9 mouse cellular contexts compared by ENCODE assay signal in the genomic region with DNA sequence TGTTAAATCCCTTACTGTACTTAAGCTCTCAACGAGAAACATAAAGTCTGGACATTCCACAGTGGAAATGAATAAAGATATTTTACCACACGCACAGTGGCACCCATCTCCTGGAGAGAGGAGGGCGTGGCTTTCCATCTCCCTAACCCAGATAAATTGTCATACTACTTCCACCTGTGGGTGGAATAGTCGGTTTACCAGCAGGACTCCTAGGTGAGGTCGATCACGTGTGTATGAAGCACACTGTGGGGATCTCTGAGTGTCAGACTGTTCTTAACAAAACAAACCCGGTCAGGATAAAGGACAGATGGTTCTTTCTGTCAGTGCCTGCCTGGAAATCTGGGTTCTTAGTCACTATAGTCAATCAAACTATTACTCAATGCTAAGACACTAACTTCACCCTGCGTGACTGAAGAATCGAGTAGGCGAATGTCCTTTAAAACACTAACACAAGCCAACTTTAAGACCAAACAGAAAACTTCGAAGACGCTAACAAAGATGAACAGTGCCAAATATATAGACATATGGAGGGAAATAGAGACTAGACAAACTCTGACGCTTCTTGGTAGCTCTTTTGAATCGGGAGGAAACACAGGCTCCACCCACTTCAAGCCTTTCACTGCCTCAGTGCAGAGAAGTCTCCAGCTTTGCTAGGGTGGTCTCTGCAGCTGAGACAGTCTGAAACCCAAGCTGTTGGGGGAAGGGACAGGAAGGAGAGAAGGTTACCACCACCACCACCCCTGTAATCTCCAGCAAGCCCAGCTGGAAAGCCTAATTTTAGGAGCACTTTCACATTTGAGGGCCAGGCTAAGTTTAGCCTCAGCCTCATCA.
DNase-seq lines count a peak whose midpoint lies in the region; ATAC-seq lines count a peak whose summit lies in the region.
"Had no signal": no experiment of that assay in that cellular context is flagged by ENCODE, and none has a peak within 500 bp of the region (broad histone marks: within the 10 kb centered on the region; RNA-seq: fewer than 3 reads in every experiment).

No protein-coding gene starts in this region.

- peaks cover 24% of the 10 kb centered on the region for H3K4me1 ChIP-seq in megakaryocyte, embryonic 14.5 days

- H3K9me3 ChIP-seq in megakaryocyte, embryonic 14.5 days: no peaks in the 10 kb centered on the region
- H3K9me3 ChIP-seq: hindbrain, embryonic 15.5 days; liver, embryonic 12.5 days had no signal

- H3K4me3 ChIP-seq in megakaryocyte, embryonic 14.5 days (replicated peaks): peak overlapping the region; percentile 52
- H3K4me3 ChIP-seq: hindbrain, embryonic 15.5 days; liver, embryonic 12.5 days had no signal

- peak; percentile 26 for DNase-seq in embryo, embryonic 10.5 days (ENCODE audit: low spot score)
- DNase-seq in heart, adult 9 months (ENCODE audit: low spot score in 2 of 2): peak; percentile 12 to 25
- DNase-seq in naive thymus-derived CD4-positive, alpha-beta T cell, adult 2 months (ENCODE audit: low read depth): peak; percentile 4
- no peak for DNase-seq in urinary bladder, postnatal 14 days (ENCODE audit: low spot score)
- DNase-seq in frontal cortex, postnatal 25 days (ENCODE audit: low spot score in 2 of 2): no peak

- H3K36me3 ChIP-seq in megakaryocyte, embryonic 14.5 days (replicated peaks; ENCODE audit: low read length): no peaks in the 10 kb centered on the region
- H3K36me3 ChIP-seq: hindbrain, embryonic 15.5 days; liver, embryonic 12.5 days had no signal

- H3K27me3 ChIP-seq in megakaryocyte, embryonic 14.5 days (replicated peaks): no peaks in the 10 kb centered on the region
- H3K27me3 ChIP-seq: hindbrain, embryonic 15.5 days; liver, embryonic 12.5 days had no signal

- ATAC-seq in megakaryocyte, adult 5-6 weeks (ENCODE audit: poor library complexity, severe bottlenecking): no peak
- ATAC-seq: liver, embryonic 12.5 days had no signal

Comparison
In these comparisons a context has a peak if more than half of its experiments do, and no peak if none do; other contexts are left out.
1. DNase-seq: peak in embryo, embryonic 10.5 days (single experiment), heart, adult 9 months (2 of 2) and naive thymus-derived CD4-positive, alpha-beta T cell, adult 2 months (single experiment); none in urinary bladder, postnatal 14 days (single experiment) and frontal cortex, postnatal 25 days (0 of 2).